Mouse (Mus musculus) forebrain, postnatal 0 days (tissue): ENCODE results near the gene Ptprn2. TPM values are rescaled to one million over a fixed set of nuclear protein-coding genes. Genes with fewer than 3 reads are reported as not detected.

ENCODE experiments used
- ATAC-seq: fragments of 200-750 bp; cut with Nextera tagmentation; 2 replicates; pipeline ENCODE4 v1.8.0; 2017; ENCODE audit warnings: mild to moderate bottlenecking, moderate library complexity
- DNase-seq: peaks from one replicate; pipeline ENCODE4 v3.0.0-alpha.2; 2015
- H3K27ac ChIP-seq: fragments of 300-500 bp; sonication (generic); 2 replicates; pipeline ENCODE4 v1.5.1; 2014; ENCODE audit warnings: low read depth, mild to moderate bottlenecking, antibody characterized with exemption, low read length, moderate library complexity, mixed read lengths
- H3K27me3 ChIP-seq: fragments of 300-500 bp; sonication (generic); 2 replicates; pipeline ENCODE4 v1.6.1; 2014; ENCODE audit warnings: mild to moderate bottlenecking, low read length, mixed read lengths; ENCODE audit not compliant: insufficient read depth
- H3K36me3 ChIP-seq: fragments of 300-500 bp; sonication (generic); 2 replicates; pipeline ENCODE4 v1.6.1; 2014; ENCODE audit warnings: mild to moderate bottlenecking, moderate library complexity; ENCODE audit not compliant: insufficient read depth
- H3K4me1 ChIP-seq: fragments of 300-500 bp; sonication (generic); 2 replicates; pipeline ENCODE4 v1.6.1; 2014; ENCODE audit warnings: antibody characterized with exemption; ENCODE audit not compliant: insufficient read depth
- H3K4me2 ChIP-seq: fragments of 300-500 bp; sonication (generic); 2 replicates; pipeline ENCODE4 v1.6.1; 2014; ENCODE audit warnings: low read depth, mild to moderate bottlenecking, moderate library complexity
- H3K4me3 ChIP-seq: fragments of 300-500 bp; sonication (generic); 2 replicates; pipeline ENCODE4 v1.5.1; 2014; ENCODE audit warnings: low read depth, low read length, mixed read lengths
- H3K9ac ChIP-seq: fragments of 300-500 bp; sonication (generic); 2 replicates; pipeline ENCODE4 v1.6.1; 2014; ENCODE audit warnings: mild to moderate bottlenecking
- H3K9me3 ChIP-seq: fragments of 300-500 bp; sonication (generic); 2 replicates; pipeline ENCODE4 v1.6.1; 2016; ENCODE audit warnings: low read length
- CTCF ChIP-seq: sonication (generic); IDR thresholded peaks from 2 replicates; pipeline ENCODE4 v1.5.1; 2016; ENCODE audit warnings: antibody characterized with exemption, control low read depth, low read depth
- WGBS: fragments of 180-500 bp; shearing (Covaris S2); extraction: QIAGEN DNeasy Blood & Tissue Kit; methylation state at CpG from one replicate; pipeline ENCODE4 v1.1.7; 2014; 5-methylcytosine and 5-hydroxymethylcytosine counted together
- polyA plus RNA-seq: library from polyadenylated mRNA; unstranded; fragments of >200 nt; fragmentation: Nextera tagmentation; extraction: Ambion mirVana; gene quantifications from 2 replicates; pipeline ENCODE4 v1.2.1, GENCODE M21; 2015
- total RNA-seq: library from RNA; depleted of rRNA; stranded (reverse); fragments of >200 nt; gene quantifications from 2 replicates; pipeline ENCODE4 v1.2.3, GENCODE M21; 2014

Ptprn2 gene
- total and polyA plus RNA-seq, 2 experiments from 2014 or later, result 15.9 to 91.1 TPM

- Histone ChIP-seq H3K9me3 (no peaks in the 10 kb centered on the region), H3K27ac (0 out of 2 replicates have a peak overlapping the region, but pooled peaks have one; percentile 45), H3K4me1 (peaks cover 18% of the 10 kb centered on the region), H3K27me3 (no peaks in the 10 kb centered on the region), H3K36me3 (peaks cover 4% of the 10 kb centered on the region; the same call in 1 of the 2 replicates), H3K4me3 (no peak overlapping the region), H3K9ac (no peak overlapping the region), H3K4me2 (no peak overlapping the region)
- 51% methylated on average over 9 of the region's 9 CpGs for WGBS
- no peak for TF ChIP-seq CTCF
- ATAC-seq (no peak), DNase-seq (peak; percentile 31)
Observed at GRCm38 (mm10) chr12:117254356-117254755, 768.8 kb downstream of the Ptprn2 start.

- H3K9ac ChIP-seq, result no peak overlapping the region
- WGBS, result 32% methylated on average over 6 of the region's 6 CpGs
- no peak overlapping the region for H3K4me2 ChIP-seq
- TF ChIP-seq CTCF, result no peak
- peaks cover 4% of the 10 kb centered on the region; the same call in 1 of the 2 replicates for H3K36me3 ChIP-seq
- no peaks in the 10 kb centered on the region for H3K9me3 ChIP-seq
- H3K4me3 ChIP-seq, result no peak overlapping the region
- no peaks in the 10 kb centered on the region for H3K27me3 ChIP-seq
- H3K27ac ChIP-seq, result no peak overlapping the region
- 0 out of 2 replicates have a peak, but pooled peaks have one; percentile 3 for ATAC-seq
- H3K4me1 ChIP-seq, result peaks cover 18% of the 10 kb centered on the region
- DNase-seq, result no peak
Observed at GRCm38 (mm10) chr12:117255325-117255724, 769.8 kb downstream of the Ptprn2 start.

GRCm38 (mm10) chr12:117255776-117256342 is 770.3 kb downstream of the Ptprn2 start:
- Histone ChIP-seq H3K27me3 (no peaks in the 10 kb centered on the region), H3K4me1 (peaks cover 18% of the 10 kb centered on the region), H3K27ac (no peak overlapping the region), H3K9ac (no peak overlapping the region), H3K36me3 (peaks cover 7% of the 10 kb centered on the region; the same call in 1 of the 2 replicates), H3K4me2 (no peak overlapping the region), H3K9me3 (no peaks in the 10 kb centered on the region), H3K4me3 (no peak overlapping the region)
- 72% methylated on average over 2 of the region's 2 CpGs for WGBS
- DNase-seq (no peak), ATAC-seq (no peak)
- TF ChIP-seq CTCF, result no peak

GRCm38 (mm10) chr12:117256849-117257204 is 771.3 kb downstream of the Ptprn2 start:
- ATAC-seq (no peak), DNase-seq (peak; percentile 48)
- no peak overlapping the region for H3K4me2 ChIP-seq
- H3K9ac ChIP-seq, result peak overlapping the region; percentile 25; the same call in 1 of the 2 replicates
- WGBS, result 41% methylated on average over 5 of the region's 5 CpGs
- H3K9me3 ChIP-seq, result no peaks in the 10 kb centered on the region
- no peak for TF ChIP-seq CTCF
- H3K4me1 ChIP-seq, result peaks cover 18% of the 10 kb centered on the region
- no peak overlapping the region for H3K4me3 ChIP-seq
- H3K27me3 ChIP-seq, result no peaks in the 10 kb centered on the region
- peaks cover 7% of the 10 kb centered on the region; the same call in 1 of the 2 replicates for H3K36me3 ChIP-seq
- peak overlapping the region; percentile 57; the same call in 1 of the 2 replicates for H3K27ac ChIP-seq

- no peak for TF ChIP-seq CTCF
- 11% methylated on average over 20 of the region's 20 CpGs for WGBS
- Histone ChIP-seq H3K4me3 (no peak overlapping the region), H3K9ac (0 out of 2 replicates have a peak overlapping the region, but pooled peaks have one; percentile 25), H3K27ac (peak overlapping the region; percentile 57), H3K4me2 (no peak overlapping the region), H3K9me3 (no peaks in the 10 kb centered on the region), H3K4me1 (peaks cover 18% of the 10 kb centered on the region), H3K36me3 (peaks cover 7% of the 10 kb centered on the region; the same call in 1 of the 2 replicates), H3K27me3 (no peaks in the 10 kb centered on the region)
- peak; percentile 71 for ATAC-seq
- DNase-seq, result peak; percentile 62
Observed at GRCm38 (mm10) chr12:117257205-117257920, 771.8 kb downstream of the Ptprn2 start.

- H3K9me3 ChIP-seq, result no peaks in the 10 kb centered on the region
- peak; percentile 63 for DNase-seq
- ATAC-seq, result peak; percentile 66
- TF ChIP-seq CTCF, result no peak
- peaks cover 7% of the 10 kb centered on the region; the same call in 1 of the 2 replicates for H3K36me3 ChIP-seq
- H3K4me1 ChIP-seq, result peaks cover 18% of the 10 kb centered on the region
- H3K4me3 ChIP-seq, result no peak overlapping the region
- H3K27me3 ChIP-seq, result no peaks in the 10 kb centered on the region
- WGBS, result 9% methylated on average over 12 of the region's 12 CpGs
- H3K27ac ChIP-seq, result 0 out of 2 replicates have a peak overlapping the region, but pooled peaks have one; percentile 46
- H3K4me2 ChIP-seq, result no peak overlapping the region
- no peak overlapping the region for H3K9ac ChIP-seq
Observed at GRCm38 (mm10) chr12:117257921-117258497, 772.5 kb downstream of the Ptprn2 start.
